Mouse (Mus musculus) erythroblast, embryonic 14.5 days (primary cell): Measurements from ENCODE around the gene 4931409K22Rik. TPM values are rescaled to one million over a fixed set of nuclear protein-coding genes. Genes with fewer than 3 reads are reported as not detected.

ENCODE experiments used
- H3K27me3 ChIP-seq: 2 replicates; pipeline ENCODE4 v1.6.1; 2012; ENCODE audit warnings: inconsistent platforms; ENCODE audit not compliant: control insufficient read depth
- H3K36me3 ChIP-seq: 2 replicates; pipeline ENCODE4 v1.6.1; 2012; ENCODE audit warnings: mild to moderate bottlenecking, inconsistent platforms; ENCODE audit not compliant: control insufficient read depth
- H3K4me1 ChIP-seq: 2 replicates; pipeline ENCODE4 v1.6.1; 2012; ENCODE audit warnings: inconsistent platforms; ENCODE audit not compliant: control insufficient read depth
- H3K4me3 ChIP-seq: replicated peaks from 2 replicates; pipeline ENCODE3; 2012; ENCODE audit warnings: moderate library complexity, mild to moderate bottlenecking, inconsistent platforms
- H3K9me3 ChIP-seq: 2 replicates; pipeline ENCODE4 v1.6.1; 2012; ENCODE audit warnings: low read length, inconsistent platforms, mixed read lengths; ENCODE audit not compliant: control insufficient read depth
- GATA1 ChIP-seq: IDR thresholded peaks from 2 replicates; pipeline ENCODE4 v1.6.1; 2012; ENCODE audit warnings: low read length, inconsistent platforms, mixed read lengths
- TAL1 ChIP-seq: IDR thresholded peaks from 3 replicates; pipeline ENCODE4 v1.6.1; 2012; ENCODE audit warnings: low read length, inconsistent platforms, mixed read lengths
- polyA plus RNA-seq: library from polyadenylated mRNA; stranded (reverse); fragments of >175 nt; gene quantifications from 2 replicates; pipeline ENCODE4 v1.2.3, GENCODE M21; 2012

The 4931409K22Rik gene
- polyA plus RNA-seq, 1 experiment: not detected

- no peaks in the 10 kb centered on the region; the same call in 1 of the 2 replicates for H3K9me3 ChIP-seq
Measured at GRCm38 (mm10) chr5:24521366-24521765, 35.2 kb downstream of the 4931409K22Rik start.

GRCm38 (mm10) chr5:24512271-24512670 lies 44.3 kb downstream of the 4931409K22Rik start:
- Histone ChIP-seq H3K4me3 (no peak overlapping the region), H3K9me3 (no peaks in the 10 kb centered on the region; the same call in 1 of the 2 replicates), H3K36me3 (no peaks in the 10 kb centered on the region), H3K4me1 (no peaks in the 10 kb centered on the region), H3K27me3 (peaks cover 9% of the 10 kb centered on the region)
- TF ChIP-seq TAL1 (no peak), GATA1 (no peak)

More at GRCm38 (mm10) chr5:24521366-24521765, 35.2 kb downstream of the 4931409K22Rik start:
- no peak for TF ChIP-seq TAL1
- TF ChIP-seq GATA1: no peak
- Histone ChIP-seq H3K4me1 (peaks cover 2% of the 10 kb centered on the region; the same call in 1 of the 2 replicates), H3K4me3 (no peak overlapping the region), H3K27me3 (peaks cover 69% of the 10 kb centered on the region), H3K36me3 (no peaks in the 10 kb centered on the region)

GRCm38 (mm10) chr5:24510635-24511034 lies 46.0 kb downstream of the 4931409K22Rik start:
- Histone ChIP-seq H3K4me1 (no peaks in the 10 kb centered on the region), H3K9me3 (no peaks in the 10 kb centered on the region; the same call in 1 of the 2 replicates), H3K4me3 (no peak overlapping the region), H3K27me3 (peaks cover 9% of the 10 kb centered on the region), H3K36me3 (no peaks in the 10 kb centered on the region)
- TF ChIP-seq TAL1 (no peak), GATA1 (no peak)

GRCm38 (mm10) chr5:24508406-24508805 lies 48.2 kb downstream of the 4931409K22Rik start:
- Histone ChIP-seq H3K9me3 (no peaks in the 10 kb centered on the region; the same call in 1 of the 2 replicates), H3K4me1 (no peaks in the 10 kb centered on the region; the same call in 1 of the 2 replicates), H3K36me3 (no peaks in the 10 kb centered on the region), H3K4me3 (no peak overlapping the region), H3K27me3 (peaks cover 27% of the 10 kb centered on the region)
- TF ChIP-seq TAL1 (no peak), GATA1 (no peak)

GRCm38 (mm10) chr5:24505513-24505912 lies 51.1 kb downstream of the 4931409K22Rik start:
- peaks cover 18% of the 10 kb centered on the region for H3K27me3 ChIP-seq

GRCm38 (mm10) chr5:24502786-24503185 lies 53.8 kb downstream of the 4931409K22Rik start:
- Histone ChIP-seq H3K36me3 (peaks cover 45% of the 10 kb centered on the region), H3K4me1 (no peaks in the 10 kb centered on the region; the same call in 1 of the 2 replicates), H3K9me3 (no peaks in the 10 kb centered on the region), H3K27me3 (peaks cover 18% of the 10 kb centered on the region), H3K4me3 (no peak overlapping the region)
- no peak for TF ChIP-seq GATA1
- no peak for TF ChIP-seq TAL1

More at GRCm38 (mm10) chr5:24505513-24505912, 51.1 kb downstream of the 4931409K22Rik start:
- Histone ChIP-seq H3K9me3 (no peaks in the 10 kb centered on the region; the same call in 1 of the 2 replicates), H3K4me3 (no peak overlapping the region), H3K36me3 (peaks cover 18% of the 10 kb centered on the region), H3K4me1 (no peaks in the 10 kb centered on the region; the same call in 1 of the 2 replicates)
- TF ChIP-seq GATA1: no peak
- TF ChIP-seq TAL1: no peak

- Histone ChIP-seq H3K27me3 (peaks cover 18% of the 10 kb centered on the region), H3K4me3 (no peak overlapping the region), H3K9me3 (no peaks in the 10 kb centered on the region), H3K36me3 (peaks cover 64% of the 10 kb centered on the region), H3K4me1 (no peaks in the 10 kb centered on the region; the same call in 1 of the 2 replicates)
- TF ChIP-seq GATA1 (no peak), TAL1 (no peak)
Measured at GRCm38 (mm10) chr5:24500851-24501250, 55.8 kb downstream of the 4931409K22Rik start.

- peaks cover 3% of the 10 kb centered on the region for H3K27me3 ChIP-seq
- H3K9me3 ChIP-seq: no peaks in the 10 kb centered on the region
- peaks cover 81% of the 10 kb centered on the region for H3K36me3 ChIP-seq
- H3K4me3 ChIP-seq: no peak overlapping the region
- TF ChIP-seq GATA1 (no peak), TAL1 (no peak)
- H3K4me1 ChIP-seq: no peaks in the 10 kb centered on the region
Measured at GRCm38 (mm10) chr5:24499113-24499512, 57.5 kb downstream of the 4931409K22Rik start.

GRCm38 (mm10) chr5:24497526-24497925 lies 59.1 kb downstream of the 4931409K22Rik start:
- Histone ChIP-seq H3K4me1 (no peaks in the 10 kb centered on the region), H3K27me3 (no peaks in the 10 kb centered on the region), H3K4me3 (no peak overlapping the region), H3K9me3 (no peaks in the 10 kb centered on the region), H3K36me3 (peaks cover 96% of the 10 kb centered on the region)
- no peak for TF ChIP-seq GATA1
- no peak for TF ChIP-seq TAL1

- H3K9me3 ChIP-seq: no peaks in the 10 kb centered on the region
- peaks cover 99% of the 10 kb centered on the region for H3K36me3 ChIP-seq
- no peak overlapping the region for H3K4me3 ChIP-seq
- no peaks in the 10 kb centered on the region for H3K4me1 ChIP-seq
- H3K27me3 ChIP-seq: no peaks in the 10 kb centered on the region
- TF ChIP-seq GATA1: no peak
- no peak for TF ChIP-seq TAL1
Measured at GRCm38 (mm10) chr5:24496756-24497155, 59.9 kb downstream of the 4931409K22Rik start.
